Mouse (Mus musculus): ENCODE results near the gene Stradb.
"Not testable (repeated sequence)": the region's sequence is repeated elsewhere in the genome, so short reads cannot be mapped to it uniquely, and the experiment has no call there.

Gene Stradb

DNA sequence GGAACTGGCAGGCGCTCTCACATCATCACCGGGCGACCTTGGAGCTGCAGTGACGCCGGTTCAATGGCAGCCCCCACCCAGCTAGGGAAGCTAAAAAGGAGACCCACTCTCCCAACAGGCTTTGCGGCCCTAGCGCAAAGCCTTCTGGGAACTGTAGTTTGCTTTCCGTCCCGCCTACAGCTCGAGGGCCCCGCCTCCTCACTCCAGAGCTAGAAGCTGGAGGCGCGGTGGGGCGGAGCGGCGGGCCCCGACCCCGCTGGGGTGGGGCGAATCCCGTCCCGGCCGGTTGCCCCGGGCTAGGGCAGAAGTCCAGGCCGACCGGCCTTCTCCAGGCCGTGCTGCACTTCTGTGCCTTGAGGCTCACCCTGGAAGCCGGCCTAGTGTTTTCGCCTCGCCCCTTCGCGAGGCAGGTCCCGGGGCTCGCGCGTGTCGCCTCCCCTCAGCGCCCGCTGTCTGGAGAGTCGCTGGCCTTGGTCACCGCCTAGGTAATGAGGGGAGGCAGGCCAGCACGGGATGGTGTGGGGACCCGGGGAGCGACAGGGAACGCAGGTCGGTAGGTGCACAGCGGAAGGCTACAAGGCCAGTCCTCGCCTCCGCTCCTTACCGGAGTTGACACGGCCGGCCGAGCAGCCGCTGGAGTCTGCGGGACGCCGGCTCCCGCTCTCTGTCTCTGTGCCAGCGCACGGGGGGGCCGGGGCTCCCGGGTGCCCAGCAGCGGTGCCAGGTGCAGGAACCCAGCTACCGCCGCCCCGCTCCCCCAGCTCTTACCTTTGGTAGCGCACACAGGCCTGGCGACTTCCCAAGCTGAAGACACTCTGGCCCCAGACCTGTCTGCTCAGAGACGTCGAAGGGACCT lies at the start of gene Stradb, which contains the start of gene Trak2:
Gene Stradb (plus strand): TSS at position 157 of the 856 bp plus-strand sequence.
Gene Trak2 (minus strand): TSS at position 65 of the 856 bp plus-strand sequence.
- DNase-seq, result peak; percentile 88

DNA sequence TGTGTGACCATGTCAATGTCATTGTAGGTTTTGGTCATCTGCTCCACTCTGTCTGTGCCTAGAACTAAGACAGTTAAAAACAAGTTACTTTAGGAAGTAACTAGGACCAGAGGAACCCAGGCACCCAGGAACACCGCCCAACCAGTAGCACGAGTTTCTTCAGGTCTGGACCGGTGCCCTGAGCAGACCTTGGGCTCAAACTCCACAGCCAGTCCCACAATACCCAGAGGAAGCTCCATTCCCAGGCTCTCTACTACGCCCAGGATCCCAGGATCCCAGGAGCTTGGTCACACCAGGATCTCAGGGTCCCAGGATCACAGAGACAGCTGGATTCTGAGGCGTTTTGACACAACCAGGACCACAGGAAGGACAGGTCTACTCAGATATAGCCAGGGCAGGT lies 46.7 kb upstream of the Stradb start:
- DNase-seq, result no peak

DNA sequence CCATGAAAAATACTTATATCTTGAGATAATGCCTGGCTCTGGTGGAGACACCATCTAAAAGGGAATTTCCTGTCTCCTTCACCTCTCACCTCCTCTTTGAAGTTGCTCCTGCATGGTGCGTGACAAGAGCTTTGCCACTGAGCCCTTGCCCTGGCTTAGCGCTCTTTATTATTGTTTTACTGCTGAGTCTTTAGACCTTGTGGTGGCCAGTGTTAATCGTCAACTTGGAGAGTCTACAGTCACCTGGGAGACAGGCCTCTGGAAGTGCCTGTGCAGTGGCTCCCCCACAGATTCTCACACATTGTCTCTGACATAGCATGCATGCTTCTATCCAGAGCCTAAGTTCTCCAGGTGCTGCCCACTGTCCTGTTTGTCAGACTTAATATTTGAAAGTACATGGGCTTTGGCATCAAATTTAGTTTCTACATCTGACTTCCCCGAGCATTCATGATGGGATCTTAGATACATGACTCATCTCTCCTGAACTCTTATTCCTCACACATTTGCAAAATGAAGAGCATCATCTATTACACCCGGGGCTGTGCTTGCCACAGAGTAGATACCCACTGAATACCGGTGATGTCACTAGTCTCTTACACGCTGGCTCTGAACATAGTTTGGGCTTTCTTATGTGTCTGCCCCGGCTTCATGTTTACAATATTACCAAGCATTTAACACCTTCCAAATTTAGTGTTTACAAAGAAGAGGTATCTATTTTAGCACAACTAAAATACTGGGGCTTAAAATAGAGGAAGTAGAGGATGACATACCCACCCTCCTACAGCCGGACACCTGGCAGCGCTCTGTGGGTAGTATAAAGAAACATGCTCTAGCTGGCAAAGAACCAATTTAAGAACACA lies 36.3 kb upstream of the Stradb start:
- no peak for DNase-seq

DNA sequence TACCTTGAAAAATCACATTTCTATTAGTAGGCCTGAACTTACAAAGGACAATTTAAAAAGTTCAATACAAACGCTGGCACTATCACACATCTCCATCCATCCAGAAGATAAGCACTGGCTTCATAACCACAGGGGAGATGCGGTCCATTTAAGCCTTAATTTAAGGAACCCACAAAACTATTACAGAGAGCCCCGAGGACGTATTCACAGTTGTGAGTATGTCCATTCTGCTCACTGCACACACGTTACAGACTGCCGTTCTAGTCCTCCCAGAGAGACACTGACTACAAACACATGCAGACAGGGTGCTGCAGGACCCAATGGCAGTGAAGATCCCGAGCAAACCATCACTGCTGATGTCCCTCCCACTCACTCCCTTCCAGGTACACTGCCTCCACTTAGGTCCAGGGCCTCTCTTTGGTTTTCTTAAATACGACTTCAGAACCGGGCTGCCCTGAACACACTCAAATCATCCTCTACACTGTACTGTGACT lies 35.7 kb upstream of the Stradb start:
- no peak for DNase-seq

DNA sequence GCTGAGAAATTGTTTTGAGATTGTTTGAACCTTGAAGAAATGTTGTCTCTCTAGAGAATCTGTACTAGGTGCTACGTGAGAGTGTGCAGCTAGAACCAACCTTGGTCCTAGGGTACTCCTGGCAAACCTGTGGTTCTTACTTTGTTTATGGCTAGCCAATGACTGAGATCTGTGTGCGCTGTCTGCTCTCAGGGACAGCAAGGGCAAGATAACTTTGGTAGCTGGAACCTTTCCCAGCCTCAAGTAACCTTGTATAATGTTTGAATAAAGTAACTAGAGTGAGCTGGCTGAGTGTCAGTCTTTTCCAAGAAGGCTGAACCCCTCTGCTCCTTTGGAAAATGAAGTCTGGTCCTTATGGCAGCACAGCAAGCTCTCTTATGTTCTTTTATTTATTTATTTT lies 27.8 kb upstream of the Stradb start:
- no peak for DNase-seq

DNA sequence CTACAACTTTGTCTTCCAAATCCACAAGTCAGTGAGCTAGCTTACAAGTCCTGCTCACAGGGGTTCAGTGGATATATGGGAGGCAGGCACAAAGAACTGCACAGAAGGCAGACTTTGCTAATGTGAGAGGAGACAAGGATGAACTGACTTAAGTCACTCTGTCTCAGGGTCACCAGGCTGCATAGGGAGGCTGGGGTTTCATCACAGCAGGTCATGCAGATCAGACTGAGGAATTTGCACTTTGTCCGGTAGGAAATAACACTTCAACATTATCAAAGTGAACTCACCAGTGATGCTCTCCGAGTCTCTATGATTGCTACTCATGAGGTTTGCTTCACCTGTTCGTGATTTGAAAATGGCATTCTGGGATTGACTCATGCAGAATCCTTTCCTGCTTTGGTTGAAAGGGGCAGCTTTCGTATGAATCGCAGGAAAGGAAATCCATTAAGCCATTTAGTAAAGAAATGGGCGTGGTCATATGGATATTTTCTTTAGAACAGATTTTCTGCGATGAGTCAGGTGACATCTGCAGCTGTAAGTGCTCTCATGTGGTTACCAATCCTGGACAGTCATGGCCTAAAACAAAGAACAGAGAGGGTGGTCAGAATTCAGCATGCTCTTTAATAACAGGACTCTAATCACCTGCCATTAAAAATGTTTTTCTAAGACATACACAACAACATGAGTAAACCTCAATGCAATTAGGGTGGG lies 27.2 kb upstream of the Stradb start:
- DNase-seq, result no peak

DNA sequence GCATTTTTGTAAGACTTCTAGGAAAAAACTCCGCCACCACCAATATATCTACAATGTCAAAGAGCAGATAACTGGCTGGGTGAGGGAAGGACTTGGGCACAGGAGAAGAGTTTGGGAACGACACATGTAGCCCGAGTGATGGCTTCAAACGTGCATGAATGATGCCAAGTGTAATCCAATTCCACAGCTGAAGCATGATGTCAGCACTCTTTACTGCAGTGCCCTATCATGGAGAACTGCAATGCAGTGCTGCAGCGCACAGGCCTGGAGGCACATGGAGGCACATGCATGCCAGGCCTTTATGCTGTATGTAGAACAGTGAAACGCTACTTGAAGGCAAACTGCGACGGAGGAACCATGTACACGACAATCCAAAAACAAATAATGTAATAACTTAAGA lies 26.6 kb upstream of the Stradb start:
- DNase-seq, result no peak

DNA sequence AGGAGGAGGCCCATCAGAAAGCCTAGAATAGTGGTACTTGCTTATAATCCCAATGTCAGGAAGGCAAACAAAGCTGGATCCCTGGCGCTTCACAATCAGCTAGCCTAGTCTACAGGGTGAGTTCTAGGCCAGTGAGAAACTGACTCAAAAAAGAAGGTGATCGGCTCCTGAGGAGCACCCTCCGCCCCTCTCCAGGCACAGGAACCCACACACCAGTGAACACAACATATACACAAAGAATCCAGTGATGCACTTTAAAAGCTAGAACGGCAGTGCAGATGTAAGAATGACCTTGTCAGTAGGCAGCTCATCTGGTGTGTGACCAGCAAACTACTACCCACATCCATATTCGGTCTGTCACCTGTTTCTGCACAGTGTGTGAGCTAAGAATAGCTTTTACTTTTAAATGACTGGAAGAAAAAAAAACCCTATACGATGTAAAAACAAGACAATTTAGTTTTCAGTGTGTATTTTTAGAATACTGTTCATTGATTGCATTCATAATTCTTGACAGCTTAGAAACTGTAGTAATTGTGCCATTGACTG lies 23.7 kb upstream of the Stradb start:
- no peak for DNase-seq

DNA sequence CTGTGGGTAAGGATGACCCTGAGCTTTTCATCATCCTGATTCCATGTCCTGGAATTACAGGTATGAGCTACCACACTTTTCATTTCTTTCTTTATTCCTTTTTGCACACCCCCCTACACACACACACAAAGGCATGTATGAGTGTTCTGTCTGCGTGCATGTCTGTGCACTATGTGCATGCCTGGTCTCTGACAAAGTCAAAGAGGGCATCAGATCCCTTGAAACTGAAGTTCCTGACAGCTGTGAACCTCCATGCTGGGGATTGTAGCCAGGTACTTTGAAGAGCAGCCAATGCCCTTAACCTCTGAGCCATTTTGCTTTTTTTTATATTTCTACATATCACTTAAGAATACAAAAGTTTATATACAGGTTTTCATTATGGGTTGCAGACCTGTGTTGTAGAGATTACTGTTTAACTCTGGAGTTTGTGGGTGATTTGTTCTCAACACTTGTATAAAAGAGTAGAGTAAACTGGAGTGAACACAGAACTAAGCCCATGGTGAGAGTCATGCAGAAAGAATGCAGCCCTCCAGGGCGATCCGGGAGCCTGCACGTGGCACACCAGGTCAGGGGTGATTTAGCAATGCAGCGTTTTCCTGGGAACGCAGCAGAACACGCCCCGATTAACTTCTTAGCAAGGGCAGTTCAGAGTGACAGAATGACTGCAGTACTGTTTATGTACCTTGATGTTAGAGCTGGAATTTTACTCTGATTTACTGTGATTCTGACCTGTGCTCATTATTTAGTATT lies 22.2 kb upstream of the Stradb start:
- no peak for DNase-seq

DNA sequence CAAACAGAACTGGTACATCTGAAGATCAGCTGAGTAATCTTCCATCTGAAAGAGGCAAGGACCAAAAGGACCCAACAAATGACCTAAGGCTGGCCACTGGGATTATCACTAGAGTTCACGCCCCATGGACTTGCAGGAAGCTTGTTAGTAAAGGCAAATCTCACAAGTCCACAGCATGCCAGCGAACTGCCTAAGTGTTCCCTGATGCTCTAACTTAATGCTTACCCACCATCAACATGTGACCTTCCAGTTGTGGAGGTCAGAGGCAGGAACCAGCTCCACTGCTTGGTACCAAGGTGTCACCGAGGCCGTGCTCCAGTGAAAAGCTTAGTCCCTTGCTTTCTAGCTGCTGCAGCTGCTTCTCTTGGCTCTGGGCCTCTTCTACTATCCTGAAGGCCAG lies 21.5 kb upstream of the Stradb start:
- no peak for DNase-seq

DNA sequence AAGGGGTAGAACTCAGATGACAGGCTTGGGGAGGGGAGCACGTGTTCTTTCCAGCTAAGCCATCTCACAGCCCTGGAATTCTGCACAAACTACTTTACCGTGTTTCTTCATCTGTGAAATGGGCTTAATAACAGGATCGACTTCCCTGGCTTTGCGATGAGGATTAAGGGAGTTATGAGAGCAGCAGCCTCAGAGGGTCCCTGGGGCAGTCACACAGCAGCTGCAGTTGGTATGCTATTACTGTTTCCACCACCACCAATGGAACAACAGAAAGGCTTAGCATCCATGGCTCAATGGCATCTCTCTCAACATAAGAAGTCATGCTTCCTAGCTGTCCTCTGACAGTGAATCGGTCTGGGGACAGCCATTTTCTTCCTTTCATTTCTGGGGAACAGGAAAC lies 20.8 kb upstream of the Stradb start:
- no peak for DNase-seq

DNA sequence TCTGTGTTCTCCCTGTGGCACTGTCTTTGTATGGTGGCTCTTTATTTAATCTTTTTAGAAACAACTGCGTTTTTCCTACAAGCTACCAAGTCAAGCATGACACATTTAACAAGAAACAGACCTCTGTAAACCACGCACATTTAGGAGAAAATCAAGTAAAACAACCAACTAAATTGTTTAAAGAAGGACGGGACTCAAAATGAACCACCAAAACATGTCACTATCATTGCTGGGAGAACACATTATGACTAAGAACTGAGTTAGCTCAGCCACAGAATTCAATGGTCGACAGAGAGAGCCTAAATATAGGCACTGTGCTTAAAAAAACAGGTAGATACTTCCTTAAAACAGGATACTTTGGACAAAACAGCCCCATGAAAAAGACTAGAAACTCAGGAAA lies 20.3 kb upstream of the Stradb start:
- DNase-seq, result no peak

DNA sequence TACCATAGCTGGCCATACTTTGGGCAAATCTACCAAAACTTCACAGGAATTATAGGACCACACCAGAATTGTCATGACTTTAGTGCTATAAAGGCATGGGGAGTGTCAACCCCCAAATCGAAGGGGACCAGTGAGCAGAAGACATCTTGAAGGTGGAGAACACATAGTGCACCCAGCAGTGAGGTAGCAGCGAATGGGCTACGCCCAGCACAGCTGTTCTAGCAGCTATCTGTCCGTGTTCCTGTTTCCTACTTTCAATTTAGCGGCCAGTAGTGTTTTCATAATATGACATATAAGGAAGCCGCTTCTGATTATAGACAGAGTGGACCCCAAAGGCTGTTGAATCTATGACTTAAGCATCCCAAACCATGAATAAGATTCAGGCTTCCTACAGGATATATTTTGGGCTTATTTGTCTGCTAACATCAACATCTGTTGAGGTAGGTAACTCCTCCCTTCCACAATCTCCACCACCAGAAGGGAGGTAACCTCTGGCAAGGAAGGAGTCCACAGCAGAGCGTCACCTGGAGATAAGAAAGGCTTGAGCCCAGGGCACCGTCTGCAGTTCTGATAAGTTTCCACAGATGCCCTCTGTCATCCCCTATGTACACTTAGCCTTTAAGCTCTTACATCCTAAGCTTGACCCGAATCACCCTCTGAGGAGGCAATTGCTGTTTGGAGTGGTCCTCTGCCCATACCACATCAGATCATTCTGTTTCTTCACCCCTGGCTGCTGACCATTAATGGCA lies 19.5 kb upstream of the Stradb start:
- no peak for DNase-seq

DNA sequence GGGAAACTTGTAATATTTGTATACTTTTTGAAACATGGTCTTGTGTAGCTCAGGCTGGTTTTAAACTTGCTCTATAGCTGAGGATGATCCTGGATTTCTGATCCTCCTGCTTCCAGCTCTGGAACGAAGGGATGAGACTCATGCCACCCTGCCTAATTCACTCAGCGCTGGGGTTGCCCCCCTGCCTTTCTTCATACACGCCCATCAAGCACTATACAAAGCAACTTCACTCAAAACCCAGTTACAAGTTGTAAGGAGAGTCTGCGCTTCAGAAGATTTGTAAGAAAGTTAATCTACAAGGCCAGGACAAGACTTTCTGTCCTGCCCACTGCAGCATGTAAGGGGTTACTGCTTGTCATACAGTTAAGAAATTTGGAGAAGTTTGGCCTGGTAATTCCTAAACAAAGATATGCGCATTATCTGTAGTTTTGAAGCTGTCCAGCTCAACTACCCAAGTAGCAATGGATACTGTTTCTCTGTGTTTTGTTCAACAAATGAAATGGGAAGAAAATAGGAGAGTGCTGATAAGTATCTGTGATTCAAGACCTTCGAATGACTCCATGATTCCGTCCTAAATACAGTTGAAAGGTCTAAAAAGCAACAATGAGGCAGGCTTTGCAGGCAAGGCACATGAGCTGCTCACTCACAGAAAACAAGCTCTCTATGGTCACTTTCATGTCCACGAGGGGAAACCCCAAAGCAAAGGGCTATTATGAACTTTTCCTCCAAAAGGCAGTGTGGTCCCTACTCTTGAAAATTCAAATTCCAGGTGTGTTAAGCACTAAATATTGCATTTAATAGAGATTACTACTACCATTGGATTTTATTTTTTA lies 18.5 kb upstream of the Stradb start:
- no peak for DNase-seq

DNA sequence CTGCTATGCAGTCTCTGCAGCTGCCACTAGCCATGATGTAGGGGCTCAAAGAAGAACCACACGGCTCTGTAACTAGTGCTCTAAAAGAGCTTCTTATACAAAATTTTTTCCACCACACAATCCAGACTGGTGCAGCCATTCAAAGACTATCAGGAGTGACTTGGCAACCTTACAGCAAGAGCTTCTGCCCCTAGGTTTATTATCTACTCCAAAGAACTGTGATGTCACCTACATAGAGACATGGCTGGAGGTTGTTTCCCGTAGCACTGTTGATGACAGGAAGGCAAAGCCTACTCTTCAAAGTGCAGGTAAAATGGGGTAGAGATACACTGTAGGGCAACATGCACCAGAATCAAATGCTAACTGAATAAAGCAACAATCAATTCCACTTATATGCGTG lies 17.6 kb upstream of the Stradb start:
- DNase-seq, result no peak

DNA sequence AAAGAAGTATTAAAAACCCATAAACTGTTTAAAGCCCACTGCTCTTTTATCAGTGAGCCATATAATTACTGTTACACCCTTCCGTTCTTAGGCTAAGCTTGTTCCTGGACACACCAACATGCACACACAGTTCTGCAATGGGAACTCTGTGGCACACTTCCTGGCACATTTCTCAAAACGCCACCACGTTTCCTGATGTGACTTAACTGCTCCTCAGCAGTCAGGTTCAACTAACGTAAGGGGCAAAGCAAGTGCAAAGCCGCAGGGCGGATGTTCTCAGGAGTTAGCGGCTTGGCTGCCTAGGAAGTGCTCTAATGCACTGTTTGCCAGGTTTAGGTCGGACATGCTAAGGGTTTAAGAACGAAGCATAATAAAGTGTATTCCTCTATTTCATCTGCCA lies 17.1 kb upstream of the Stradb start:
- DNase-seq, result no peak

DNA sequence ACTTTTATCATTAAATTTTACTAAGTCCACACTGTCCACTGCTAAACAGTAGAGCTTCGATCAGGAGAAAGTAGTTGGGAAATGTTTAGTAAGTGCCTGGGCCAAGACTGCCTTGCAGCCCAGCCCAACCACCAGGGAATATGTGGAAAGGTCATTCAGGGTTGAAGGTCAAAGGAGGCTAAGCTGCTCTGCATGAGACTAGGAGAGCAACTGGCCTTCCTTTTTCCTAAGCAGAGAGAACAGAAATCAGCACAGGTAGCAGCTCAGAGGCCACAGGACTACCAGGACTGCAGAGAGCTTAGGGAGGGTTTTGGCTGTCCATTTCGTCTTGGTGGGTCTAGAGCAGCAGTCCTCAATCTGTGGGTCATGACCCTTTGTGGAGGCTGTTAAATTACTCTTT lies 15.4 kb upstream of the Stradb start:
- no peak for DNase-seq

DNA sequence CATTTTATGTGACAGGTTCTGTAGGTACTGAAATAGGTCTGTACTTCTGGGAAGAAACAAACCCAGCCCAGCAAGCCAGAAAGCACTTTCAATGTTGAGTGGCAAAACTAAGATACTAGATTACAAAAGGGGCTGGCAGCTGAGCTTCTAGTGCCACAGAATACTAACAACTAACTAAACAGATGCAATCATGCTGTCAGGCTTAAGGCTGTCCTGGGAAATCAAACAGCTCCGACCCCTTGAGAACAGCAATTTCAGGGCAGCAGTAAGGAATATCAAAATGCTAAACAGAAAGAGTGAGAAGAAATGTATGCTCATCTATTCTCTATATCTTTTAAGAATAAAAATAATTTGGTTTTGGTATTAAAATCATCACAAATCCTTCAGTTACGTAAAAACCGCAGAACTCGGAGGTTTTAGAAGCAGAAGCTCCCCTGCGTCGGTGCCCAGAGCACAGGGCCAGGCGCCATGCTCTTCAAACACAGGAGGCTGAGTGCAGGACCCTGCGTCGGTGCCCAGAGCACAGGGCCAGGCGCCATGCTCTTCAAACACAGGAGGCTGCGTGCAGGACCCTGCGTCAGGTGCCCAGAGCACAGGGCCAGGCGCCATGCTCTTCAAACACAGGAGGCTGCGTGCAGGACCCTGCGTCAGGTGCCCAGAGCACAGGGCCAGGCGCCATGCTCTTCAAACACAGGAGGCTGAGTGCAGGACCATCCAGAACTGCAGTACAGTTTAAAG lies 14.4 kb upstream of the Stradb start:
- DNase-seq, result not testable (repeated sequence)

DNA sequence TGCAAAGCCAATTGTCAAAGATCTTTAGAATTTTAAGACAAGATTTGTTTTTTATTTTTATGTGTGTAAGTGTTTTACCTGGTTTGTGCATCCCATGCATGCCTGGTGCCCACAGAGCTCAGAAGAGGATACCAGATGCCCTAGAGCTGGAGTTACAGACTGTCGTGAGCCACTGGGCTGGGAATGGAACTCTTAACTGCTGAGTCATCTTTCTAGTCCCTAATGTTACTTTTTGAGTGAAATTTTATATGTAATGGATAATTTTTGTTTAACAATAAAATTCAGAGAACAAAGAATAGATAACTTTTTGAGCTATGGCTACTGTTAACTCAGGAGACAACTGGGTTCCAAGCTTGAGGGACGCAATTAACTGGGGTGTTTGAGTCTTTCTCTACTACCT lies 13.6 kb upstream of the Stradb start:
- no peak for DNase-seq
